Mouse (Mus musculus) ES-Bruce4 (cell line): ENCODE measurements around the gene Pus10.

ENCODE experiments used
- CTCF ChIP-seq: IDR thresholded peaks from one replicate; pipeline ENCODE4 v1.8.1; 2011; ENCODE audit warnings: low read depth, low read length
- EP300 ChIP-seq: IDR thresholded peaks from 2 replicates; pipeline ENCODE4 v1.6.1; 2011; ENCODE audit warnings: low read depth, low read length; ENCODE audit not compliant: insufficient read depth
- POLR2A ChIP-seq: IDR thresholded peaks from one replicate; pipeline ENCODE4 v1.8.1; 2011; ENCODE audit warnings: low read length; ENCODE audit not compliant: insufficient read depth

GRCm38 (mm10) chr11:23758218-23758617 is 92.7 kb downstream of the Pus10 start:
- no peak for TF ChIP-seq EP300
- TF ChIP-seq POLR2A = no peak
- TF ChIP-seq CTCF = no peak
